Mouse (Mus musculus): Measurements from ENCODE around the gene Aen.

DNA sequence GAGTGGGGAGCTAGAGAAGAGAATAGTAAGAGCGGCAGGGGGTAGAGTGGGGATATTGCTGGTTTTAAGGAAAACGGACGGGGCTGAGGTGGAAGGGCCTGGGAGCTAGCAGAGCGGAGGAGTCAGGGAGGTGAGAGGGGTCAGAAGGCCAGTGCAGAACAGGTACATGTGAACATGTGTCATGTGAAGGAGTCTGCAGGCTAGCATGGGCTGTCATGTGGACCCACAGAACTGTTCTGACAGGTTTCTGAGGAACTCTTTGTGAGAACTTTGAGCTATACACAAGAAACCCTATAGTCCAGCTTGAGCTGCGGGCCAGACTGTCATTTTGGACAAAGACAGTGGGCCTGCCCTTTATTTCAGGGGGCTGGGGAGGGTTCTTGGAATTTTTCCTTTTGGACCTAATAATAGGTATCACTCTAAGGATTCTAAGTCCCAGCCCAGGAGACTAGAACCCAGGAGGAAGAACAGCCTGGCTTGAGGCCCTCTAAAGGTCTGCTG is 17.4 kb downstream of the Aen start, which contains the start of gene Isg20:
- TF ChIP-seq CTCF (IDR thresholded peaks at IDR 0.05; ENCODE audit: low read depth, low read length), result no peak
- TF ChIP-seq POLR2A (IDR thresholded peaks at IDR 0.05; ENCODE audit: borderline replicate concordance, low read depth, low read length), result no peak

All from bone marrow macrophage, adult 2 months (primary cell).